Mouse (Mus musculus) left cerebral cortex, postnatal 14 days (tissue): ENCODE data around the gene Pam16. TPM values are rescaled to one million over a fixed set of nuclear protein-coding genes. Genes with fewer than 3 reads are reported as not detected.
"Not testable (repeated sequence)": the region's sequence is repeated elsewhere in the genome, so short reads cannot be mapped to it uniquely, and the experiment has no call there.

Experiments used
- DNase-seq, 2 experiments: peaks; one replicate each; pipeline ENCODE4 v3.0.0; 2021 to 2022; ENCODE audit warnings: low spot score in 2 of 2, mixed read lengths in 1 of 2
- intact Hi-C: fragments of 180-260 bp; cut with DNase I; formaldehyde crosslinking; loops from one replicate; pipeline ENCODE4 v1.15.1; 2025
- total RNA-seq, 2 experiments: library from RNA; stranded (reverse); gene quantifications; 2 replicates each; pipeline ENCODE4 v1.2.3; 2021

The Pam16 gene
- total RNA-seq, 2 experiments from 2014 or later, result 81.6 to 82.8 TPM

DNA sequence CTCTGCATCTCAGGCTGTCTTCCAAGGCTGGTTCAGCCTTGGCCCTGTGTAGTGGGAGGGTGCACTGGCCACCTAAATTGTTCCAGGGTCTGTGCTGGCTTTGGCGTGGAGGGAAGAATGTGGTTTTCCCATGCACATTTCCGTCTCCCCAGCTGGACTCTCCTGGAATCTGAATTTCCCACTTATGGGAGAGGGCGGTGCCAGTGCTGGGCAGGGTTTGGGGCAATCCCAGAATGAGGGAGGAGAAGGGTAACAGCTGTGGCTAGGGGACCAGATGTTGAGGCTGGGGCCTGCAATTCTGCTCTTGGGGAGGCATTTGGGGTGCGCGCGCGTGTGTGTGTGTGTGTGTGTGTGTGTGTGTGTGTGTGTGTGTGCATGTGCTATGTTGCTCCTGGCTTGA lies 27.5 kb downstream of the Pam16 start:
- no peak for DNase-seq

DNA sequence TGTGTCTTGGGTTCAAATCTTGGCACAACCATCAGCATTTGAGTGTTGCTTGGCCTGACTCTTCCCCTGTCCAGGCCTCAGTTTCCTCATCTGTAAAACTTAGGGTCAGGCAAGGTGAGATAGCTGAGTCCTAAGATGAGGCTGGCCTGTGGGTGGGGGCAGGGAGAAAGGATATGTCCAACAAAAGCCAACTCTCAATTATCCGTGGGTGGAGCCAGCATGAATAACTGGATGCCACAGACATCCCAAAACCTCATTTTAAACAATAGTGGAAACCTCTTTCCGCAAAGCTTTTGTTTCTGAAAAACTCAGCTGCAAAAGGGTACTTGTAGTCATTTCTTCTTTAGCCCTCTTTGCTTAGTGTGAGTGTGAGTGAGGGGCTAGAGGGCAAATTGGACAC lies 28.0 kb downstream of the Pam16 start:
- intact Hi-C loops, result no loop called here

More for the DNA sequence above, 27.5 kb downstream of the Pam16 start:
- intact Hi-C loops, result no loop called here

DNA sequence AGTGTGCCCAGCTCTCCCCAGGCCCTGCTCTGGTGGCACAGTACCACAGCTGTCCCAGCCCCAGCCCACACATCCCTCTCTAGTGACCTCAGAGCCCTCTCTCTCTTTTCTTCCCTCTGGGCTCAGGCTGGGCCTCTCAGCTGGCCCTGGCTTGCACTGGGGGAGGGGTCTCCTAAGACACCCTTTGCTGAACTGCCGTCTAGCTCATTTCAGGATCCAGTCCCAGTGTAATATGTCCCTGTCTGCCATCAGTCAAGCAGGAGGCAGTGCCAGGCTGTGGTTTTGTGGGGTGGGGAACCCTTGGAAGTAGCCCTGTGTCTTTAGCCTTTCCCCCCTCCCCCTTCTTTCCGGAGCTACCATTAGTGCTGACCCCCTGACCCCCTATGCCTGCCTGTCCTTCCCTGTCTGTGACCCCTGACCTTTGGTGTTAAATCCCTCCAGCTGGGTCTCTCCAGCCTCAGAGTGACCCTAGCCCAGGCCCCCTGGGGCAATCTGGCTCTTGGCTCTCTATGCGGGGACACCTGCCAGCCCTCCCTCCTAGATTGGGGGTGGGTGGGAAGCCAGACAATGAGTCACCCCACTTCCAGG lies 28.6 kb downstream of the Pam16 start:
- DNase-seq, result no peak
- intact Hi-C loops, result no loop called here

More for the DNA sequence above, 28.0 kb downstream of the Pam16 start:
- no peak for DNase-seq

DNA sequence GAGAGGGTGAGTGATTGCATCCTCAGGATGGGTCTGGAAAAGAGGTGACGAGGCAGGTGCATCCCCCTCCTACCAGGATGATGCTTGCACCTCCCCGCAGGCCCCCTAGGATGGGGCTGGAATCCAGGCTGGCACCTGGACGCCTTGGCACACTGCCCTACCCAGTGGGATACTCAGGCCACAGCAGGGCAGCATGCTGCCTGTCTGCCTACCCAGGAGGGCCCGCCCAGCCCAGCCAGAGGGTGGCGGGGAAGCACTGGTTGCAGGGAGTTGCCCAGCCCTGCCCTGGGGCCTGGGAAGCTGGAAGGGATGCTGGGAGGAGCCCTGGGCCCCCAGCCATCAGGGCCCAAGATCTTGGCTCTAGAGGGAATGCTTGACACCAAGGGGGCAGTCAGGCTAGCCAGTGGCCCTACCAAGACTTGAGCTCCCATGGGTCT lies 29.2 kb downstream of the Pam16 start:
- no peak for DNase-seq
- intact Hi-C loops, result no loop called here

DNA sequence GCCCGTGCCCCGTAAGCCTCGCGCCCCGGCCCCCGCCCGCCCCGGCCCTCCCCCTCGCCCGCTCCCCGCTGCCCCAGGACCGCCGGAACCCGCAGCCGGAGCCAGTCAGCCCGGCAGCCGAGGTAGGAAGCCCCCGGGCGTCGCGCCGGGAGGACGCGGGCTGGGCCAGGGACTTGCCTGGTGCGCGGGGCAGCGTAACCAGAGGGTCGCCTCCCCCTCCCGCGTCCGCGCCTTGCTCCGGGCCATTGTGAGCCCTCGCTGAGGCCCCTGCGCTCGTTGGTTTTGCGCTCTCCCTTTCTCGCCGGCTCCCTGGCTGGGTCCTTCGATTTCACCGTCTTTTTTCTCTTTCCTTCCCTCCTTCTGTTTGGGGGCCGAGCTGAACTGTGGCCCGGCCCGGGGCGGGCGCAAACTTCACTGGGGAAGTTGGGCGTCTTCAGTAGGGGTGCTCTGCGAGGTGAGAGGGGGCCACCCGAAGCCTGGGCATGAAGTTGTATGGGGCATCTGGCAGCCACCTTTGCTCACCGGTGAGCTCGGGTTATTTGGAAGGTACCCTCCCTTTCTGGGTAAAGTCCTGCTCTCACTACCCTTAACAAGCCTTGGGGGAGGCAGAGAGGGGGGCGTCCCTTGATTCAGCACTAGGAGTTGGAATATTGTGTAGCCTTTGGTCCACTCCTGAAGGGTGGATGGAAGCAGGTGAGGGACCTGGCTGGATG lies 29.8 kb downstream of the Pam16 start:
- DNase-seq, result no peak
- intact Hi-C loops, result loop anchor here (5.0 kb wide), 1 partner anchor 38 kb away; the partner anchor contains the start of gene Tfap4

DNA sequence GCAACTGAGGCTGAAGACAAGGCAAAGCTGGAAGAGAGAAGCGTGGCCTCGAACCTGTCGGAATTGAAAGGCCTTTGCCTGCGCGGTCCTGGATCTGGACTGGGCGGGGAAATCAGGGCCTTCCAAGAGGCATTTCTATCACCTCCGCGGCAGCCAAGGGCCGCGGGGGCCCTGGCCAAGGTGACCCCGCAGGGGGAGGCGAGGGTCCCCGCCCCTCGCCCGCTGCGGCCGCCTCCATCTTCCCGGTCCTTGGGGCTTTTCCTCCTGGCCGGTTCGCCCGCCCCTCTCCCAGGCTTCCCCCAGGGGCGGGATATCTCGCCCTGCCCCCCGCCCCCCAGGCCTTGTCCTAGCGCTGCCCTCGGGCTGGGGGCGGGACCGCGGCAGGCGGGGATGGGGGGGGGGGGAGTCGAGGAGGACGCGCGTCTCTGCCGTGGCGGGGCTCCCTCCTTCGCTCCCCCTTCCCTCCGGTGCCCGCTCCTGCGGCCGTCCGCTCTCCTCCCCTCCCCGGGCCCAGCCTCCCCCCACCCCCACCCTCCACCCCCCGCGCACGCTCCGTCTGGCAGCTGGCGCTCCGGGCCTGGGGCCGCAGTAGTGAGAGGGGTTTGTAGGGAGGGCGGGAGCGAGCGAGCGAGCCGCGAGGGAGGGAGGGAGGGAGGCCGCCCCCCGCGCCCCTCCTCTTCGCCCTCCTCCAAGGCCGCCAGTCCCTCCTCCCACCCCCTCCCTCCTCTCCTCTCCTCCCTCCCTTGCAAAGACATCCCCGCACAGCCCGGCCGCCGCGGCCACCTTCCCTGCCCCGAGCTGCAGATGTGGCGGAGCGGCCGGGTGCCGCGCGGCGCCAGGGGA lies 30.6 kb downstream of the Pam16 start, which contains the start of gene Glis2:
Glis2 (plus strand) TSS at position 743 of the 843 bp plus-strand sequence.
- intact Hi-C loops, result loop anchor here (5.0 kb wide), 1 partner anchor 37 kb away; the partner anchor contains the start of gene Tfap4
- DNase-seq, result peak in 1 of 2 experiments; percentile 52

DNA sequence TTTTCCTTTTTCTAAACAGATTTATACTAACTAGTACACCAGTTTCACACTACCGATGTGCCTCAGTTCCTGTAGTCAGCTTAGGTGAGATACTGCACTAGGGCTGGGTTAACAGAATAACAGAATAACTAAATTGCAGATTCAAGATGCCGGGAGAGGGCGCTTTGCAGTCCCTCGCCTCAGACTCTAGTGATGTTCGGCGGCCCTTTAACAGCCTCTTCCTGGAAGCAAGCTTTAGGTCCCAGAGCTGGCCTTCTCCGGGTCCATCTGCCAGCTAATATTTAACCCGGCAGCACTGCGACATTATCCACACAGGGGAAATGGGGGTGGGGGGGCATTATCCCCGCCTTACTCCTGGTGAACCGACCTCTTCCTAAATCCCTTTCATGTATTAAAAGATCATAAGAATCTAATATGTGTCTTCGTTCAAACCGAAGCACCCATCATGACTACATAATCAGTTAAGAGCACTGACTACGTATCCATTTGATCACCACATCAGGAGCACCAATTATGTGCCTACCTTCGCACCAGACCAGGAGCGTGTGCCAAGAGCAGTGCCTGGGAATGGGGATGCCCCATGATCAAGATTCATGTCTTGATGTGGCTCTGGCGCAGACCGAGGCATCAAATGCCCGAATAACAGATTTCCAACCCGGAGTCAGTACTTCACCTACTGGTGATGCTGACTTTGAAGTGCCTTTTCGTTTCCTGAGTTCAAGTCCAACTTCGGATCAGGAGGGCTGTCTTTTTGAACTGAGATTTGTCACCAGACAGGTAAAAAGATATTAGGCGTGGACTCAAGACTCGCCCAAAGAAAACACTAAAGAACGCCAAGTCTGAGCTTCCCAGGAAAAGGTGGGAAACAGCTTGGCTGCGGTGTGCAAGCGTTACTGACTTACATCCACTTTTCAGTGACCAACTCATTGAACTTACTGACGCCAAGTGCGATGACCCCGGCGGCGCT lies 31.6 kb downstream of the Pam16 start:
- intact Hi-C loops, result loop anchor here (5.0 kb wide), 1 partner anchor 36 kb away; the partner anchor contains the start of gene Tfap4
- DNase-seq, result peak; percentile 47 to 68

DNA sequence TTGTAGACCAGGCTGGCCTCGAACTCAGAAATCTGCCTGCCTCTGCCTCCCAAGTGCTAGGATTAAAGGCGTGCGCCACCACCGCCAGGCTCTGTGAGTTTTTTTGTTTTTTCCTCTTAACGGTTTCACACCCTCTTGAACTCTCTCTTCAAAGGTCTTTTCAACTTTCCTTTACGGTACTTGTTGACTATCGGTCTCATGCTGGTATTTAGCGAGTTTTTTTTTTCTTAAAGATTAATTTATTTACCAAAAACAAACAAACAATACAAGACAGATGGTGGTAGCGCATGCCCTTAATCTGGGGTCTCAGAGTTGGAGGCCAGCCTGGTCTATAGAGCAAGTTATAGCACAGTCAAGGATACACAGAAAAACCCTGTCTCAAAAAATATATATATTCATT lies 34.6 kb downstream of the Pam16 start:
- no peak for DNase-seq
- intact Hi-C loops, result loop anchor here (5.0 kb wide), 1 partner anchor 33 kb away; the partner anchor contains the start of gene Tfap4

DNA sequence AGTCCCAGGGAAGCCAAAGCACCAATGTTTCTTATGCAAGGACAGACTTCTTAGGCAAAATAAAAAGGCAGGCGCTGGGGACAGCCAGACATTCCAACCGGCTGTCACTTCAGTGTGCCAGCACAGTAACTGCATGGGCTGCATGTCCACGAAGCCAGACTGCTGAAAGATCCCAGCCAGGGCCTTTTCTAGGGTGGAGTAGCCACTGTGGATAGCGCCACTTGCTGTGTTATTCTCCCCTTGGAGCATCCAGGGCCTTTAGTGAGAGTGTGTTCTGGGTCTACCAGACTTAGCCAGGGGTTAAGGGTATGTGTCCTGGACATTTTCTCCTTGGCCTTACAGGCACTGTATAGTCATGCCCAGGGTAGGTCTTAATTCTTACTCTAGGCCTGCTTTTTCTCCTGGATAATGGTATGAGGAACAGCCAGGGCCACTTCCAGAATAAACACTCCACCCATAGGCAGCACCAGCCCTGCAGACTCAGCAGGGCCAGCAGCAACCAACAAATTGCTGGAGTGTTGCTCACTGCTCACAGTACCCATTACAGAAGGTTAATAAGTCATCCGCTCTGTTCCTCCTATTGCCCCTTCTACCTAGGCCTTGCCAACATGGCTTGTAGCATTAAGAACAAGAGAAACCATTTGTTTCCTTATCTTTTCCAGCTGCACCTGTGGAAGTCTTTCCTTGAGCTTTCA lies 37.1 kb downstream of the Pam16 start:
- intact Hi-C loops, result no loop called here
- no peak for DNase-seq

DNA sequence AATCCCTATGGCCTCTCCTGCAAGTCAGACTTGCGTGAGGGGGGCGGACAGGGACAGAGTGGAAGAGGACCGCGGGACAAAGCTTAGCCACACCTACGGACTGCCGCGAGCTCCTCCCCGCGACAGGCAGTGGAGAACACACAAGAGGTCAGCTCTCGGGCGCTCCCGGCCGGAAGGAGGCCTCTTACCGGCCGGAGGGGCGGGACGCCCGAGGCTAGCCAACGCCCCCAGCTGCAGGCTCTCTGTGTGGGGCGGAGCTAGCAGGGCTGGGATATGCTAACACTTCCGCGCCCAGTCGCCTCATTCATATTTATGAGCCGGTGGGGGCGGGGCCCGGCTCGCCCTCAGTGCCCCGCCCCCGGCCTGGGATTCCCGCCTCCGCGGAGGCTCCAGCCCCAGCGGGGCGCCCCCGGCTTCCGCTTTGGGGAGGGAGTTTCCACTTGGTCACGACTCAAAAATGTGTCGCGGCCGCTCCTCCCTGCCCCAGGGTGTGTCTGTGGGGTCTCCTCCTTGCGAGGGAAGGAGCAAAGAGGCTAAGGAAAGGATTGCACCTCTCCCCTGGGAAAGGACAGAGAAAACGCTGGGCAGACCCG lies 38.2 kb downstream of the Pam16 start:
- intact Hi-C loops, result no loop called here

DNA sequence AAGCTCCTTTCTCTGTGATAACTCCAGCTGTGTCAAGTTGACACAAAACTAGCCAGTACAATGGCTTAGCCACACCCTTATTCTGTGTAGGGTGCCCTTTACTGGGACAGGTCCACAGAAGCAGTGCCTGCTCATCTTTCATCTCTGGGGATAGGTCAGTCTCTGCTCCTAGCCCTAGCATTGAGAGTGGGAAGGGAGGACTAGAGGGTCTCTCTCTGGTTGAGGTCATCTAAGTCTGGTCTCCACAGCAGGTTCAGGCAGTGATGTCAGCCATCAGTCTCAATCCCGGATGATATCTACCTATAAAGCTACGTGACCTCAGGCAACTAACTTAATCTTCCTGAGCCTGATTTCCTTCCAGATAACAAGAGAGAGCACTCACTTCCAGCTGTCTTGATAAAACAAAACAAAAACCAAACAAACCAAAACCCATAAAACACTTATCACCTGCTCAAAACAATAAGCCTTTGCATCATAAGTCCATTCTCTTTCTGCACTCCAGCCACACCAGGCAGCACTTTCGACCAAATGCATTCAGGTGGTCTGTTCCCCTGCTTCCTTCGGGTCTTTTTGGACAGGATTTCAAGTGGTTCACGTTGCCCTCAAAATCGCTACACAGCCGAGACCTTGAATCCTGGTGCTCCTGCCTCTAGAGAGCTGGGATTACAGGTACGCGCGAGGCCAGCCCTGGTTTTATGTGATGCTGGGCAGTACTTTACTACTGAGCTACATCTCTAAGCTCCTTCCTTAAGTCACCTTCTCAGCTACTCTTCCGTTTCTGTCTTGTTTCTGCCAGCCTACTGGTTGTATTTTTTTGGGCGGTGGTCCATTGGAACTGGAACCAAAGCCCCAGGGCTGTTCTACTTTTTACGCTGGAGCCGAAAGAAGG lies 38.9 kb downstream of the Pam16 start:
- no peak for DNase-seq
- intact Hi-C loops, result no loop called here

More for the DNA sequence above, 38.2 kb downstream of the Pam16 start:
- DNase-seq, result peak; percentile 86 to 87

DNA sequence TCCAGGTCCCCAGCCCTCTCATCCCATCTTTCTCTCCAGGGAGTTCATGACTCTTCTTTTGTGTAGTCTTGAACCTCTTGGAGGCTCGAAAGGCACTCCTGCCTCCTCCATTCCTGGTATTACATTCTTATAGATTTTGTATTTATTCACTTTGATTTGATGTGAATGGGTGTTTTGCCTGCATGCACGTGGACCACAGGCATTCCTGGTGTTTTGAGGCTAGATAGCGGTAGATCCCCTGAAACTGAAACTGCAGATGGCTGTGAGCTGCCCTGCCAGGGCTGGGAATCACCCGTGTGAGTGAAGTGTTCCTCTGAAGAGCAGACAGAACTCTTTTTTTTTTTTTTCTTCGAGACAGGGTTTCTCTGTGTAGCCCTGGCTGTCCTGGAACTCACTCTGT lies 40.4 kb downstream of the Pam16 start:
- no peak for DNase-seq
- intact Hi-C loops, result no loop called here

DNA sequence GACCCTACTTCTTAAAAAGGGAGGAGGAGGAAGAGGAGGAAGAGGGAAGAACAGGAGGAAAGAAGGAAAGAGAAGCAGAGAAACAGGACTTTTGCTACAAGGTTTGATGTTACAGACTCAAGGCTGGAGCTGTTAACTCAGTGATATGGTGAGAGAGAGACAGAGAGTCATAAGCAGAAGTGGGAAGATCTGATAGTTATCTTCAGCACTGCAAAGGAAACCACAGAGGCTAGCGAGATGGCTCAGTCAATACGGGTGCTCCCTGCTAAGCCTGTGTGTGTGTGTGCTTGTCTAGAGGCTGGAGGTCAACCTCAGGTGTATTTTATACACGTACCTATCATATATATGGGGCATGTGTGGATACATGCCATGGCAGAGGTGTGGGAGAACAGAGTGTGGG lies 41.0 kb downstream of the Pam16 start:
- intact Hi-C loops, result no loop called here

DNA sequence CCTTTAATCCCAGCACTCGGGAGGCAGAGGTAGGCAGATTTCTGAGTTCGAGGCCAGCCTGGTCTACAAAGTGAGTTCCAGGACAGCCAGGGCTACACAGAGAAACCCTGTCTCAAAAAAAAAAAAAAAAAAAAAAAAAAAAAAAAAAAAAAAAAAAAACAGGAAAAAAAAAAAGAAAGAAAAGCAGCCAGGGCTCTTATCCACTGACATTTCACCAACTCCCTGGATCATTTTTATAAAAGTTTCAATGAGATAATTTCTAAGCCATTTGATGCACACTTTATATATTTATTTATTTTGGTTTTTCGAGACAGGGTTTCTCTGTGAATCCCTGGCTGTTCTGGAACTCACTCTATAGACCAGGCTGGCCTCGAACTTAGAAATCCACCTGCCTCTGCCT lies 43.6 kb downstream of the Pam16 start:
- DNase-seq, intact Hi-C loops: not testable (repeated sequence)

More for the DNA sequence above, 41.0 kb downstream of the Pam16 start:
- no peak for DNase-seq

DNA sequence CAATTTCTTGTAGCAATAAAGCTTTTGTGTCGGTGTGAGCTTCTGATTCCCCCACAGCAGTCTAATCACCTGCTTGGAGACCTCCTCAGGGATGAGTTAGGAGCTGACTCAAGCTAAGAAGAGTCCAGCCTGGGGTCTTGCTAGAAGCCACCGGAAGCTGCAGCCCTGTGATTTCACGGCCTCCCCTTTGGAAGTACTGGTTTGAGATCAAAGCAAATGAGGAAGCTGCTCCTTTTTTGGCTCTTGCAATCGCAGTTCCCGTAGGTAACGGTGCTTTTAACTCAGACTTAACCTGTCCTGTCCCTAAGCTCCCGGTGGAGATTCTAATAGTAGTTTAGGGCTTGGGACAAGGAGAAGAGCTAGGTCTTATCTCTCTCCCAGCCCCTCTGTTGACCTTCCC lies 46.2 kb downstream of the Pam16 start:
- intact Hi-C loops, result no loop called here
- DNase-seq, result no peak

DNA sequence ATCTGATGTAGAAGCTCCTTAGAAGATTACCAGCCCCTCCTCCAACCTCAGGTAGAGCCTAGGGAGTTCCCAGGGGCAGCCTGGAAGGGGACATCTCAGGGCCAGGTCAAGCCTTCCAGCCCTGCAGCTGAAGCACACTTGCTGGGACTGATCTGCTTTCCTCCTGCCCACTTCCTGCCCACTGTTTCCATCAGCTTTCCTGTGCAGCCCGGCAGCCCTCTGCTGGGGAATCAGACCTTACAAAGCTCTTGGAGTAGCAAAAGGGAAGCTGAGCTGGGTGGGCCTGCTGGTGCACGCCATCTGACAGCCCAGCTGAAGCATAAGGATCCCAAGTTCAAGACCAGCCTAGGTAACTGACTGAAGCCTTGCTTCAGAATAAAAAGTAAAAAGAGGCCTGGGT lies 47.9 kb downstream of the Pam16 start:
- intact Hi-C loops, result no loop called here
- DNase-seq, result no peak

DNA sequence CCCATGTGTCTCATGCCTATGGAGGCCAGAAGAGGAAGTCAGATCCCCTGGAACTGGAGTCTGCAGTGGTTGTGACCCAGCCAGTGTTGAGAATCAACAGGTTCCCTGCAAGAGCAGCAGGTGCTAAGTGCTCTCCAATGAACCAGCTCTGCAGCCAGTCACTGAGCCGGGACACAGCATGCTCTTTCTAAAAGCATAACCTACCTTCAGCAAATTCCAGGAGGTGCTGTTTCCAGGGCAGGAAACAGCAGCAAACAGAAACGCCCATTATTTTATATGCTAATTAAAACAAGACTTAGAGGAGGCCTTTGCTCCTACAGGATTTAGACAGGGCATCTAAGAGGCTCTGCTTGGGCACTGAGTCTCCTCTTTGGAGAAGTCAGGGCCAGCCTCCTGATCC lies 48.8 kb downstream of the Pam16 start:
- DNase-seq, result no peak
- intact Hi-C loops, result no loop called here
